Mouse (Mus musculus): ENCODE measurements around the gene Slc35f6.

- TF ChIP-seq NANOG (IDR thresholded peaks at IDR 0.05; ENCODE audit: borderline replicate concordance, low read length) (no peak), CTCF (conservative IDR thresholded peaks at IDR 0.05; ENCODE audit: low read length) (no peak)
Observed at GRCm38 (mm10) chr5:30612575-30612974, 35.2 kb upstream of the Slc35f6 start.
